Mouse (Mus musculus): ENCODE data around the gene Cog1. TPM values are rescaled to one million over a fixed set of nuclear protein-coding genes. Genes with fewer than 3 reads are reported as not detected.
A peak's percentile ranks its signal among the peaks of the same experiment; 100 is the strongest.

The Cog1 gene
- polyA plus RNA-seq, 1 experiment, result 15.6 TPM

DNA sequence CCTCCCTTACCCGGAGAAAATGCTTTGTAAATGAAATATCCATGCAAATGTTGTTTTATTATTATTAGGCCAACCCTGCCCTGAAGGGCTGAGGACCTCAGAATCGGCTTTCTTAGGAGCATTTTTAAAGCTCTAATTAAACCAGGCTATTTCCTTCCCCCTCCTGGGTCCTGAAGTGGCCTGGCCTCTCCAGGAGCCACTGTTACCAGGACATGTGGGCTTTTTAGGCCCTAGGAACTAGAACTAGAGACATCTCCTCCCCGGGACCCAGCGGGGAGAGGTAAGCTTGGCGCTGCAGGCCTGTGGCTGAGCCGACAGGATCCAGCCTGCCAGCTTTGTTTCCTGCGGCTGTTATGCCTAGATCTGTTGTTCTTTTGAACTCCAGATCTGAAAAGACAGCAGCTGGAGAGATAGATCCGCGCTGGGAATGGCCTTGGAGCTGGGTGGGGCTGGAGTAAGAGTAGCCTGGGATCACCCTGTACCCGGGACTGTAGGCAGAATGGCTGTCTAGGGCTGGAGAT is 61.3 kb downstream of the Cog1 start:
- H3K4me3 ChIP-seq (ENCODE audit: low read depth, low read length), result peak overlapping the region; percentile 66
- H3K36me3 ChIP-seq (ENCODE audit: control insufficient read depth, insufficient read depth, low read length, poor library complexity, severe bottlenecking), result no peaks in the 10 kb centered on the region
- peaks cover 16% of the 10 kb centered on the region for H3K4me1 ChIP-seq (ENCODE audit: control insufficient read depth, insufficient read depth, low read length)
- H3K9me3 ChIP-seq (replicated peaks; ENCODE audit: control insufficient read depth, insufficient read depth, low read length, poor library complexity, severe bottlenecking), result no peaks in the 10 kb centered on the region
- H3K27me3 ChIP-seq (ENCODE audit: control insufficient read depth, insufficient read depth, low read length, poor library complexity, severe bottlenecking), result no peaks in the 10 kb centered on the region
- TF ChIP-seq CTCF (IDR thresholded peaks at IDR 0.05; ENCODE audit: low read depth, low read length) (no peak), POLR2A (IDR thresholded peaks at IDR 0.05; ENCODE audit: insufficient read depth, low read length) (peak; percentile 53), EP300 (IDR thresholded peaks at IDR 0.05; ENCODE audit: insufficient read depth, low read depth, low read length) (peak; percentile 93)
- peak overlapping the region; percentile 97 for H3K27ac ChIP-seq (ENCODE audit: insufficient read depth, low read length)
- peak overlapping the region; percentile 75 for H3K9ac ChIP-seq (ENCODE audit: low read depth, poor library complexity, severe bottlenecking)

DNA sequence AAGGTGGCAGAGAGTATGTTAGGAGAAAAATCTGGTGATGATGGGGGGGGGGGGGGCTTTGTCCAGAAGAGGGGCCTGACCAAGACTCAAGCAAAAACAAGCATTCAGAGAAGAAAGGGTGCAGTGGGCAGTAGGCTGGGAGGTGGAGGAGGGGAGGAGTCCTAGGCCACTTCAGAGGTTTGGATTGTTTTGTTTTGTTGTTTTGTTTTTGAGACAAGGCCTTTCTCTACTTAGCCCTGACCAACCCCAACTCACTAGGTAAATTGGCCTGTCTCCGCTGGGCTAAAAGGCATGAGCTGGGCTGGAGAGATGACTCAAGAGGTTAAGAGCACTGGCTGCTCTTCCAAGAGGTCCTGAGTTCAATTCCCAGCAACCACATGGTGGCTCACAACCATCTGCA is 62.1 kb downstream of the Cog1 start:
- Histone ChIP-seq H3K9me3 (replicated peaks; ENCODE audit: control insufficient read depth, insufficient read depth, low read length, poor library complexity, severe bottlenecking) (no peaks in the 10 kb centered on the region), H3K4me3 (ENCODE audit: low read depth, low read length) (peak overlapping the region; percentile 66), H3K27ac (ENCODE audit: insufficient read depth, low read length) (peak overlapping the region; percentile 97), H3K9ac (ENCODE audit: low read depth, poor library complexity, severe bottlenecking) (peak overlapping the region; percentile 75), H3K36me3 (ENCODE audit: control insufficient read depth, insufficient read depth, low read length, poor library complexity, severe bottlenecking) (no peaks in the 10 kb centered on the region), H3K4me1 (ENCODE audit: control insufficient read depth, insufficient read depth, low read length) (peaks cover 12% of the 10 kb centered on the region), H3K27me3 (ENCODE audit: control insufficient read depth, insufficient read depth, low read length, poor library complexity, severe bottlenecking) (no peaks in the 10 kb centered on the region)
- TF ChIP-seq POLR2A (IDR thresholded peaks at IDR 0.05; ENCODE audit: insufficient read depth, low read length) (no peak), EP300 (IDR thresholded peaks at IDR 0.05; ENCODE audit: insufficient read depth, low read depth, low read length) (no peak), CTCF (IDR thresholded peaks at IDR 0.05; ENCODE audit: low read depth, low read length) (no peak)

DNA sequence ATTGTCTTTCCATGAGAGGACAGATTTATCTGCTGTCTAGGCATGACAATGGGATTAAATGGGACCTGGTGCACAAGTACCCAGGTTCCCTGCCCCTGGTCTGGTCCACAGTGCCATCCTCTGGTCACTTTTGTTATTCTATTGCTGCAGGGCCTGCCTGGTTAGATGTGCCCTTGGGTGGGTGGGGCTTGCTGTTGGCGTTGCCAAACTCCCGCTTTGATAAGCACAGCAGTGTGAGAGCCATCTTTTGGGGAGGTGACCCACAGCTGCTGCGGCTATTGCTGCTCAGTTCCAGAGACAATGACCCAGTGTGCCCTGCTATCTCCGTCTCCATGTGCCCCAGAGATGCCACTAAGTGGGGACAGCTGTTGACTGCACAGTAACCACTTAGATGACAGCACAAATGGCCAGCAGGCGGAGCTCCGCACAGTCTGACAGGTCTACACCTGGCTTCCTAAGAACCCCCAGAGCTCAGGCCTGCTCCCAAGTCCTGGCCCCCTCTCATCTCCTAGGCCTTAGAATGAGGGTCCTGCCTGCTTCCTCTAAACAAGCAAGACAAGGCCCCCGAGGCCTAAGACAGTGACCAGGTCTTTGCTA is 66.2 kb downstream of the Cog1 start:
- H3K9ac ChIP-seq (ENCODE audit: low read depth, poor library complexity, severe bottlenecking), result no peak overlapping the region
- no peak for TF ChIP-seq EP300 (IDR thresholded peaks at IDR 0.05; ENCODE audit: insufficient read depth, low read depth, low read length)
- peak; percentile 51 for TF ChIP-seq CTCF (IDR thresholded peaks at IDR 0.05; ENCODE audit: low read depth, low read length)
- TF ChIP-seq POLR2A (IDR thresholded peaks at IDR 0.05; ENCODE audit: insufficient read depth, low read length), result no peak
- no peaks in the 10 kb centered on the region for H3K36me3 ChIP-seq (ENCODE audit: control insufficient read depth, insufficient read depth, low read length, poor library complexity, severe bottlenecking)
- no peak overlapping the region for H3K4me3 ChIP-seq (ENCODE audit: low read depth, low read length)
- no peaks in the 10 kb centered on the region for H3K9me3 ChIP-seq (replicated peaks; ENCODE audit: control insufficient read depth, insufficient read depth, low read length, poor library complexity, severe bottlenecking)
- peaks cover 10% of the 10 kb centered on the region for H3K4me1 ChIP-seq (ENCODE audit: control insufficient read depth, insufficient read depth, low read length)
- no peaks in the 10 kb centered on the region for H3K27me3 ChIP-seq (ENCODE audit: control insufficient read depth, insufficient read depth, low read length, poor library complexity, severe bottlenecking)
- H3K27ac ChIP-seq (ENCODE audit: insufficient read depth, low read length), result no peak overlapping the region

DNA sequence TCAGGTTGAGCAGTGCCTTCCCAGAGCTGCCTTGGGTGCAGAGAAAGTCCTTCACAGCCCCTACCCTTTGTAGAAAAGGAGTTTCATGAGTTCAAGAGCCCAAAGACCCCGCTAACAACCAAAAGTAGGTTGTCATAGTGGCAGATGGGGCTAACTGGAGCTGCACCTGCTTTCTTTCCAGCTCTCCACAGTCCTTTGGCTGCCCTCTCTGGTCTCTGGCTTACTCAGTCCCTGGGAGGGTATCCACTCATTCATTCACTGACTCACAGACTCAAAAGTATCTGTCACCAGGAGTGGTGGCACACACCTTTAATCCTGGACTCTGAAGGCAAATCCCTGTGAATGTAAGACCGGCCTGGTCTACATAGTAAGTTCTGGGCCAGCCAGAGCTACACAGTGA is 67.2 kb downstream of the Cog1 start:
- H3K9ac ChIP-seq (ENCODE audit: low read depth, poor library complexity, severe bottlenecking), result no peak overlapping the region
- peaks cover 10% of the 10 kb centered on the region for H3K4me1 ChIP-seq (ENCODE audit: control insufficient read depth, insufficient read depth, low read length)
- H3K27me3 ChIP-seq (ENCODE audit: control insufficient read depth, insufficient read depth, low read length, poor library complexity, severe bottlenecking), result no peaks in the 10 kb centered on the region
- no peak overlapping the region for H3K4me3 ChIP-seq (ENCODE audit: low read depth, low read length)
- no peaks in the 10 kb centered on the region for H3K9me3 ChIP-seq (replicated peaks; ENCODE audit: control insufficient read depth, insufficient read depth, low read length, poor library complexity, severe bottlenecking)
- no peak overlapping the region for H3K27ac ChIP-seq (ENCODE audit: insufficient read depth, low read length)
- TF ChIP-seq CTCF (IDR thresholded peaks at IDR 0.05; ENCODE audit: low read depth, low read length) (no peak), EP300 (IDR thresholded peaks at IDR 0.05; ENCODE audit: insufficient read depth, low read depth, low read length) (no peak)
- H3K36me3 ChIP-seq (ENCODE audit: control insufficient read depth, insufficient read depth, low read length, poor library complexity, severe bottlenecking), result no peaks in the 10 kb centered on the region

Other genes with a start within 250 kb of the Cog1 start
- 0.57 TPM in 1 of 2 replicates, not detected in the other for gene Sstr2, start 29.8 kb upstream of the Cog1 start, polyA plus RNA-seq (2011; ENCODE audit: insufficient read depth, insufficient read length, low read depth, missing spikeins)
- gene Slc39a11, start 910 bp downstream of the Cog1 start, polyA plus RNA-seq (2011; ENCODE audit: insufficient read depth, insufficient read length, low read depth, missing spikeins), result 7.4 and 13.5 TPM in 2 replicates
- 22.8 and 23.4 TPM in 2 replicates for gene Fam104a, start 35.0 kb downstream of the Cog1 start, polyA plus RNA-seq (2011; ENCODE audit: insufficient read depth, insufficient read length, low read depth, missing spikeins)
- gene D11Wsu47e, start 35.2 kb downstream of the Cog1 start, polyA plus RNA-seq (2011; ENCODE audit: insufficient read depth, insufficient read length, low read depth, missing spikeins), result 24.3 and 29.0 TPM in 2 replicates
- gene Cpsf4l, start 60.8 kb downstream of the Cog1 start, polyA plus RNA-seq (2011; ENCODE audit: insufficient read depth, insufficient read length, low read depth, missing spikeins), result 18.0 and 18.1 TPM in 2 replicates
- gene Cdc42ep4, start 102.7 kb downstream of the Cog1 start, polyA plus RNA-seq (2011; ENCODE audit: insufficient read depth, insufficient read length, low read depth, missing spikeins), result 29.4 and 32.4 TPM in 2 replicates

Data from ES-Bruce4 (cell line).